Mouse (Mus musculus) G1E (cell line): ENCODE measurements around the gene Tmcc3.

Experiments used
- CTCF ChIP-seq: IDR thresholded peaks from 2 replicates; pipeline ENCODE4 v1.5.1; 2012; ENCODE audit warnings: low read depth, low read length, inconsistent platforms, mixed read lengths
- GATA1 ChIP-seq: IDR thresholded peaks from 2 replicates; pipeline ENCODE4 v1.6.1; 2012; ENCODE audit warnings: borderline replicate concordance, low read length, inconsistent platforms, mixed read lengths
- GATA2 ChIP-seq: IDR thresholded peaks from 2 replicates; pipeline ENCODE4 v1.6.1; 2012; ENCODE audit warnings: low read depth, low read length, inconsistent platforms, borderline replicate concordance
- POLR2AphosphoS5 ChIP-seq: IDR thresholded peaks from 2 replicates; pipeline ENCODE4 v1.6.1; 2012; ENCODE audit warnings: low read depth, low read length, inconsistent platforms; ENCODE audit not compliant: insufficient replicate concordance

GRCm38 (mm10) chr10:94262646-94263045, 49.1 kb upstream of the Tmcc3 start:
- TF ChIP-seq CTCF (no peak), GATA2 (no peak), GATA1 (no peak), POLR2AphosphoS5 (no peak)
